Mouse (Mus musculus): Measurements from ENCODE around the gene Zfp324. TPM values are rescaled to one million over a fixed set of nuclear protein-coding genes. Genes with fewer than 3 reads are reported as not detected.

Zfp324 gene
- total and polyA plus RNA-seq, 2 experiments from 2014 or later = 7.1 to 30.1 TPM

GRCm38 (mm10) chr7:13007341-13008092 lies 41.9 kb downstream of the Zfp324 start:
- H3K27ac ChIP-seq = no peak overlapping the region
- WGBS = 42% methylated on average over 53 of the region's 57 CpGs
- no peaks in the 10 kb centered on the region for H3K9me3 ChIP-seq (ENCODE audit: low read length)
- no peak for TF ChIP-seq CTCF (IDR thresholded peaks at IDR 0.05; ENCODE audit: low read depth)
- H3K4me2 ChIP-seq (ENCODE audit: low read depth, low read length) = peak overlapping the region; percentile 39
- H3K4me1 ChIP-seq (ENCODE audit: insufficient read depth, low read length) = peaks cover 10% of the 10 kb centered on the region; the same call in 1 of the 2 replicates
- no peaks in the 10 kb centered on the region for H3K27me3 ChIP-seq (ENCODE audit: insufficient read depth, low read length)
- peaks cover 15% of the 10 kb centered on the region for H3K36me3 ChIP-seq (ENCODE audit: insufficient read depth, low read length)
- H3K4me3 ChIP-seq (ENCODE audit: low read length) = peak overlapping the region; percentile 3; the same call in 1 of the 2 replicates
- H3K9ac ChIP-seq (replicated peaks; ENCODE audit: low read length) = peak overlapping the region; percentile 33; the same call in 1 of the 2 replicates
- ATAC-seq = no peak
- DNase-seq (ENCODE audit: low spot score) = peak; percentile 12

DNA sequence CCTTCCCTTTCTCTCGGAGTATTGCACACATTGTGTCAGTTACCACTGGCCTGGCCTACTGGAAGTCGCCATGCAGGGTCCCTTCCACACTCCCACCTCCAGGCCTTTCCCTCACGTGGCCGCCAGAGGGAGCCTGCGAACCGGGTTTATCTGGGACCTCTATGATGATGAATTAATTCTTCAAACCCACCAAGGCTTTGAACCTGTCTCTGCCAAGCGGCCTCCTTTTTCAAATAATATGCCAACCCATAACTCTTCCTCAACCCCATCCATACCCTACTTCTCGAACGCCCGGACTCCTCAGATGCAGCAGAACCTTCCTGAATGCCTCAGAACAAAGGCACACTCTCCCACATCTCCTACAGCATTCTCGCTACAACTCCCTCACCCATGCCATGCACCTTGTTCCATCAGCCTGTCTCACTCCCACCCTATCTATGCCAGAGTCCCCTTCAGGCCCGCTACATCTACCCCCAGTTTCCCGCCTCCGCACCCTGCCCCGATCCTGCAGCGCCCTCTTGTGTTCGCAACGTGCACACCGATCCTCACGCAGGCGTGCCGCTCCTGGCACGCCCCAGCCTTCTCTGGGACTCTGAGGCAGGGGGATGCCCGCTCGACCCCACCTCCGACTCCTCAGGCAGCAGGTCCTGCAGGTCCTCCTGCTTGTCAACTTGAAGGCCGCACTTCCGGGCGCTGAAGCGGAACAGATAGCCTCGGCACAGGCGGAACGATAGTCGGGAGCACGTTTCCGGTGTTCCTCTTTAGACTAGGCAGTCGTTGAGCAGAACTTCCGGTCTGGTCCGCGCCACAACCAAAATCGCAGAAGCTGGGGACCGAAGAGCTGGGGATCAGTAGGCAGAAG lies 43.7 kb downstream of the Zfp324 start:
- TF ChIP-seq CTCF (IDR thresholded peaks at IDR 0.05; ENCODE audit: low read depth) = peak; percentile 87

GRCm38 (mm10) chr7:13010005-13010908 lies 44.6 kb downstream of the Zfp324 start, which contains the start of gene Zbtb45:
Zbtb45 (minus strand) TSS chr7:13010034.
- peak; percentile 5 for DNase-seq (ENCODE audit: low spot score)
- Histone ChIP-seq H3K4me1 (ENCODE audit: insufficient read depth, low read length) (peaks cover 10% of the 10 kb centered on the region; the same call in 1 of the 2 replicates), H3K27me3 (ENCODE audit: insufficient read depth, low read length) (no peaks in the 10 kb centered on the region), H3K9ac (replicated peaks; ENCODE audit: low read length) (peak within 1 kb of the TSS; percentile 56), H3K4me2 (ENCODE audit: low read depth, low read length) (peak within 1 kb of the TSS; percentile 70), H3K27ac (peak within 1 kb of the TSS; percentile 73), H3K4me3 (ENCODE audit: low read length) (peak within 1 kb of the TSS; percentile 44), H3K9me3 (ENCODE audit: low read length) (no peaks in the 10 kb centered on the region), H3K36me3 (ENCODE audit: insufficient read depth, low read length) (peaks cover 15% of the 10 kb centered on the region)
- ATAC-seq = no peak
- peak; percentile 2; the same call in 1 of the 2 replicates for TF ChIP-seq CTCF (IDR thresholded peaks at IDR 0.05; ENCODE audit: low read depth)
- 5% methylated on average over 26 of the region's 26 CpGs for WGBS

More for the DNA sequence above, 43.7 kb downstream of the Zfp324 start:
- WGBS = under 1% methylated on average over 42 of the region's 42 CpGs
- H3K27me3 ChIP-seq (ENCODE audit: insufficient read depth, low read length) = no peaks in the 10 kb centered on the region
- peak overlapping the region; percentile 44 for H3K4me3 ChIP-seq (ENCODE audit: low read length)
- ATAC-seq = peak; percentile 92
- H3K27ac ChIP-seq = peak overlapping the region; percentile 73
- H3K36me3 ChIP-seq (ENCODE audit: insufficient read depth, low read length) = peaks cover 15% of the 10 kb centered on the region
- DNase-seq (ENCODE audit: low spot score) = peak; percentile 97
- H3K9ac ChIP-seq (replicated peaks; ENCODE audit: low read length) = peak overlapping the region; percentile 56
- peak overlapping the region; percentile 70 for H3K4me2 ChIP-seq (ENCODE audit: low read depth, low read length)
- H3K4me1 ChIP-seq (ENCODE audit: insufficient read depth, low read length) = peaks cover 10% of the 10 kb centered on the region; the same call in 1 of the 2 replicates
- no peaks in the 10 kb centered on the region for H3K9me3 ChIP-seq (ENCODE audit: low read length)

- Histone ChIP-seq H3K4me2 (ENCODE audit: low read depth, low read length) (no peak overlapping the region), H3K36me3 (ENCODE audit: insufficient read depth, low read length) (no peaks in the 10 kb centered on the region), H3K4me3 (ENCODE audit: low read length) (no peak overlapping the region), H3K9me3 (ENCODE audit: low read length) (no peaks in the 10 kb centered on the region), H3K4me1 (ENCODE audit: insufficient read depth, low read length) (0 out of 2 replicates have a peak, but pooled peaks cover 6% of the 10 kb centered on the region), H3K27me3 (ENCODE audit: insufficient read depth, low read length) (no peaks in the 10 kb centered on the region), H3K9ac (replicated peaks; ENCODE audit: low read length) (no peak overlapping the region), H3K27ac (no peak overlapping the region)
- TF ChIP-seq CTCF (IDR thresholded peaks at IDR 0.05; ENCODE audit: low read depth) = no peak
- no peak for DNase-seq (ENCODE audit: low spot score)
- WGBS = 63% methylated on average over 4 of the region's 4 CpGs
- ATAC-seq = no peak
Measured at GRCm38 (mm10) chr7:13013671-13014070, 48.0 kb downstream of the Zfp324 start.

DNA sequence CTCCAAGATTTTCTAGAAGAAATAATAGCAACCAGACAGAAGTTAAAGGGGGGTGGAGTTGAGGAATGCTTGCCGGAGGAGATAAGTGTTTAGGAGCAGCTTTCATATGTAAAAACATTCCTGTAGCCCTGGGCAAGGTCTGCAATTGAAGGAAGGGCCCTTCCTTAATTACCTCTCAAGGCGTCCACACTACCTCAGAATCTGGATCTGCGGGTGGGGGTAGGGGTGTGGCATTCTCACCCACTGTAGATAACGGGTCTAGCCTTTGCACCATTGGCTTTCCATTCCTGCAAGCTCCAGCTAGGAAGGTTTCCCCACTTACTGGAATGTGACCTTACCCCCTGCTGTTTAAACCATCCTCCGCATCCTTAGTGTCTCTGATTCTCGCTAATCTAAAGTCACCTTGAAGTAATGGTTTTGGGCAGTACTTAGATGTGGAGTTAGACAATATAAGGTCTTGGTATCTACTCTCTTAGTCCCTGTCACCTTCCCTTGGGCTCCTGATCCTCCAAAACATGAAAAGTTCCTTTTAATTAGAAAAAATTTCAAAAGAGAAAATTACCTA lies 48.7 kb downstream of the Zfp324 start:
- Histone ChIP-seq H3K27ac (no peak overlapping the region), H3K36me3 (ENCODE audit: insufficient read depth, low read length) (no peaks in the 10 kb centered on the region), H3K9me3 (ENCODE audit: low read length) (no peaks in the 10 kb centered on the region), H3K4me1 (ENCODE audit: insufficient read depth, low read length) (0 out of 2 replicates have a peak, but pooled peaks cover 6% of the 10 kb centered on the region), H3K4me2 (ENCODE audit: low read depth, low read length) (no peak overlapping the region), H3K4me3 (ENCODE audit: low read length) (no peak overlapping the region), H3K9ac (replicated peaks; ENCODE audit: low read length) (no peak overlapping the region), H3K27me3 (ENCODE audit: insufficient read depth, low read length) (no peaks in the 10 kb centered on the region)
- no peak for DNase-seq (ENCODE audit: low spot score)
- ATAC-seq = no peak
- no peak for TF ChIP-seq CTCF (IDR thresholded peaks at IDR 0.05; ENCODE audit: low read depth)
- 40% methylated on average over 6 of the region's 6 CpGs for WGBS

All from hindbrain, postnatal 0 days (tissue).